Mouse (Mus musculus): ENCODE results near the gene Ucp1. TPM values are rescaled to one million over a fixed set of nuclear protein-coding genes. Genes with fewer than 3 reads are reported as not detected.

Gene Ucp1
- polyA plus RNA-seq, 2 experiments = 0.05 TPM; not detected in 1

GRCm38 (mm10) chr8:83331899-83332697 is 41.9 kb downstream of the Ucp1 start, which contains the start of gene Elmod2:
Gene Elmod2, minus strand, starts transcription at chr8:83332486.
- Histone ChIP-seq H3K4me2 (replicated peaks; ENCODE audit: low read depth, low read length, severe bottlenecking) (peak within 1 kb of the TSS; percentile 91), H3K9ac (ENCODE audit: low read depth, low read length, severe bottlenecking) (peak within 1 kb of the TSS; percentile 79), H3K9me3 (ENCODE audit: control insufficient read depth, low read length) (no peaks in the 10 kb centered on the region), H3K27me3 (ENCODE audit: control insufficient read depth, insufficient read depth, low read length) (no peaks in the 10 kb centered on the region), H3K27ac (replicated peaks; ENCODE audit: low read depth, low read length) (no peak within 1 kb of the TSS), H3K36me3 (ENCODE audit: control insufficient read depth, insufficient read depth, low read length) (0 out of 2 replicates have a peak, but pooled peaks cover 9% of the 10 kb centered on the region), H3K4me3 (replicated peaks; ENCODE audit: low read length) (peak within 1 kb of the TSS; percentile 67), H3K4me1 (ENCODE audit: control insufficient read depth, insufficient read depth, low read length) (peaks cover 2% of the 10 kb centered on the region; the same call in 1 of the 2 replicates)
- TF ChIP-seq POLR2A (IDR thresholded peaks at IDR 0.05; ENCODE audit: borderline replicate concordance, extremely low read depth, insufficient read depth, insufficient read length) = peak; percentile 80; the same call in 1 of the 2 replicates
- under 1% methylated on average over 82 of the region's 85 CpGs for WGBS
- ATAC-seq (ENCODE audit: low FRiP score, low read depth) (peak; percentile 99), DNase-seq (ENCODE audit: low spot score) (peak; percentile 98)

GRCm38 (mm10) chr8:83332864-83333263 is 42.7 kb downstream of the Ucp1 start:
- no peak for ATAC-seq (ENCODE audit: low FRiP score, low read depth)
- H3K4me2 ChIP-seq (replicated peaks; ENCODE audit: low read depth, low read length, severe bottlenecking) = peak overlapping the region; percentile 91
- H3K4me1 ChIP-seq (ENCODE audit: control insufficient read depth, insufficient read depth, low read length) = peaks cover 2% of the 10 kb centered on the region; the same call in 1 of the 2 replicates
- no peak for DNase-seq (ENCODE audit: low spot score)
- H3K4me3 ChIP-seq (replicated peaks; ENCODE audit: low read length) = peak overlapping the region; percentile 67
- H3K27me3 ChIP-seq (ENCODE audit: control insufficient read depth, insufficient read depth, low read length) = no peaks in the 10 kb centered on the region
- no peak for TF ChIP-seq POLR2A (IDR thresholded peaks at IDR 0.05; ENCODE audit: borderline replicate concordance, extremely low read depth, insufficient read depth, insufficient read length)
- H3K9me3 ChIP-seq (ENCODE audit: control insufficient read depth, low read length) = no peaks in the 10 kb centered on the region
- H3K9ac ChIP-seq (ENCODE audit: low read depth, low read length, severe bottlenecking) = peak overlapping the region; percentile 43
- H3K36me3 ChIP-seq (ENCODE audit: control insufficient read depth, insufficient read depth, low read length) = 0 out of 2 replicates have a peak, but pooled peaks cover 9% of the 10 kb centered on the region
- WGBS = 7% methylated on average over 7 of the region's 7 CpGs
- H3K27ac ChIP-seq (replicated peaks; ENCODE audit: low read depth, low read length) = no peak overlapping the region

GRCm38 (mm10) chr8:83342076-83342475 is 51.9 kb downstream of the Ucp1 start:
- H3K9me3 ChIP-seq (ENCODE audit: control insufficient read depth, low read length) = no peaks in the 10 kb centered on the region
- ATAC-seq (ENCODE audit: low FRiP score, low read depth) (no peak), DNase-seq (ENCODE audit: low spot score) (no peak)
- no peaks in the 10 kb centered on the region for H3K27me3 ChIP-seq (ENCODE audit: control insufficient read depth, insufficient read depth, low read length)
- H3K4me1 ChIP-seq (ENCODE audit: control insufficient read depth, insufficient read depth, low read length) = no peaks in the 10 kb centered on the region
- no peak overlapping the region for H3K27ac ChIP-seq (replicated peaks; ENCODE audit: low read depth, low read length)
- no peak for TF ChIP-seq POLR2A (IDR thresholded peaks at IDR 0.05; ENCODE audit: borderline replicate concordance, extremely low read depth, insufficient read depth, insufficient read length)
- H3K36me3 ChIP-seq (ENCODE audit: control insufficient read depth, insufficient read depth, low read length) = no peaks in the 10 kb centered on the region
- 87% methylated on average over 3 of the region's 3 CpGs for WGBS
- H3K4me2 ChIP-seq (replicated peaks; ENCODE audit: low read depth, low read length, severe bottlenecking) = no peak overlapping the region
- no peak overlapping the region for H3K9ac ChIP-seq (ENCODE audit: low read depth, low read length, severe bottlenecking)
- H3K4me3 ChIP-seq (replicated peaks; ENCODE audit: low read length) = no peak overlapping the region

- Histone ChIP-seq H3K36me3 (ENCODE audit: control insufficient read depth, insufficient read depth, low read length) (no peaks in the 10 kb centered on the region), H3K9me3 (ENCODE audit: control insufficient read depth, low read length) (no peaks in the 10 kb centered on the region), H3K4me3 (replicated peaks; ENCODE audit: low read length) (no peak overlapping the region), H3K4me1 (ENCODE audit: control insufficient read depth, insufficient read depth, low read length) (no peaks in the 10 kb centered on the region), H3K9ac (ENCODE audit: low read depth, low read length, severe bottlenecking) (no peak overlapping the region), H3K27ac (replicated peaks; ENCODE audit: low read depth, low read length) (no peak overlapping the region), H3K4me2 (replicated peaks; ENCODE audit: low read depth, low read length, severe bottlenecking) (no peak overlapping the region), H3K27me3 (ENCODE audit: control insufficient read depth, insufficient read depth, low read length) (no peaks in the 10 kb centered on the region)
- no peak for ATAC-seq (ENCODE audit: low FRiP score, low read depth)
- peak; percentile 57 for DNase-seq (ENCODE audit: low spot score)
- TF ChIP-seq POLR2A (IDR thresholded peaks at IDR 0.05; ENCODE audit: borderline replicate concordance, extremely low read depth, insufficient read depth, insufficient read length) = no peak
Observed at GRCm38 (mm10) chr8:83342693-83343092, 52.5 kb downstream of the Ucp1 start.

Other genes starting within 250 kb of the Ucp1 start
- gene Tbc1d9, start 125.0 kb upstream of the Ucp1 start, polyA plus RNA-seq (2012; rRNA removed) = 5.2 and 5.7 TPM in 2 replicates
- 1.3 and 1.9 TPM in 2 replicates for gene Tbc1d9, start 125.0 kb upstream of the Ucp1 start, polyA plus RNA-seq (2014; fragmentation: Nextera tagmentation; extraction: Ambion mirVana)
- gene Gm10645, start 124.2 kb upstream of the Ucp1 start, polyA plus RNA-seq (2012; rRNA removed) = 0.67 and 0.84 TPM in 2 replicates
- 1.2 and 1.9 TPM in 2 replicates for gene Gm10645, start 124.2 kb upstream of the Ucp1 start, polyA plus RNA-seq (2014; fragmentation: Nextera tagmentation; extraction: Ambion mirVana)
- gene Elmod2, start 42.1 kb downstream of the Ucp1 start, polyA plus RNA-seq (2012; rRNA removed) = 11.6 and 12.6 TPM in 2 replicates
- 16.3 and 22.4 TPM in 2 replicates for gene Elmod2, start 42.1 kb downstream of the Ucp1 start, polyA plus RNA-seq (2014; fragmentation: Nextera tagmentation; extraction: Ambion mirVana)
- not detected in 2 replicates for gene Mgat4d, start 58.1 kb downstream of the Ucp1 start, polyA plus RNA-seq (2012; rRNA removed)
- gene Mgat4d, start 58.1 kb downstream of the Ucp1 start, polyA plus RNA-seq (2014; fragmentation: Nextera tagmentation; extraction: Ambion mirVana) = not detected in 2 replicates
- gene Clgn, start 99.5 kb downstream of the Ucp1 start, polyA plus RNA-seq (2012; rRNA removed) = 0.40 and 0.43 TPM in 2 replicates
- gene Clgn, start 99.5 kb downstream of the Ucp1 start, polyA plus RNA-seq (2014; fragmentation: Nextera tagmentation; extraction: Ambion mirVana) = 0.33 and 0.87 TPM in 2 replicates
- 59.6 and 81.6 TPM in 2 replicates for gene Scoc, start 168.0 kb downstream of the Ucp1 start, polyA plus RNA-seq (2012; rRNA removed)
- gene Scoc, start 168.0 kb downstream of the Ucp1 start, polyA plus RNA-seq (2014; fragmentation: Nextera tagmentation; extraction: Ambion mirVana) = 118 and 119 TPM in 2 replicates
- gene Olfr370, start 245.4 kb downstream of the Ucp1 start, polyA plus RNA-seq (2012; rRNA removed) = 0.18 TPM in 1 of 2 replicates, not detected in the other
- not detected in 2 replicates for gene Olfr370, start 245.4 kb downstream of the Ucp1 start, polyA plus RNA-seq (2014; fragmentation: Nextera tagmentation; extraction: Ambion mirVana)

Data from limb, embryonic 14.5 days (tissue).